Mouse (Mus musculus) C2C12 (cell line): Measurements from ENCODE around the gene Ccni. TPM values are rescaled to one million over a fixed set of nuclear protein-coding genes. Genes with fewer than 3 reads are reported as not detected.

Experiments
- H3K27me3 ChIP-seq: one replicate; pipeline ENCODE4 v1.6.1; 2011; ENCODE audit not compliant: control insufficient read depth, insufficient read depth, insufficient read length
- H3K36me3 ChIP-seq: one replicate; pipeline ENCODE4 v1.6.1; 2011; ENCODE audit not compliant: control insufficient read depth, insufficient read depth
- H3K4me3 ChIP-seq: one replicate; pipeline ENCODE4 v1.5.1; 2011; ENCODE audit warnings: mild to moderate bottlenecking, control low read depth; ENCODE audit not compliant: poor library complexity, insufficient read depth, severe bottlenecking
- H3K79me2 ChIP-seq: one replicate; pipeline ENCODE4 v1.6.1; 2011; ENCODE audit not compliant: control insufficient read depth, insufficient read depth
- H3K79me3 ChIP-seq: one replicate; pipeline ENCODE4 v1.6.1; 2011; ENCODE audit warnings: low read depth, control low read depth
- H3ac ChIP-seq: one replicate; pipeline ENCODE3; 2011; ENCODE audit warnings: low read depth; ENCODE audit not compliant: control insufficient read depth, insufficient read length
- CEBPB ChIP-seq: IDR thresholded peaks from one replicate; pipeline ENCODE4 v1.6.1; 2011; ENCODE audit warnings: low read depth, mild to moderate bottlenecking, control low read depth, moderate library complexity
- CTCF ChIP-seq: IDR thresholded peaks from one replicate; pipeline ENCODE4 v1.5.1; 2011; ENCODE audit not compliant: control insufficient read depth, insufficient read depth, insufficient read length
- FOSL1 ChIP-seq: IDR thresholded peaks from one replicate; pipeline ENCODE4 v1.8.0; 2011; ENCODE audit warnings: mild to moderate bottlenecking, low read length; ENCODE audit not compliant: poor library complexity, insufficient read depth, severe bottlenecking
- MAX ChIP-seq: IDR thresholded peaks from one replicate; pipeline ENCODE4 v1.6.1; 2011; ENCODE audit warnings: mild to moderate bottlenecking, control low read depth
- MYOD1 ChIP-seq: IDR thresholded peaks from one replicate; pipeline ENCODE4 v1.6.1; 2011; ENCODE audit warnings: low read depth; ENCODE audit not compliant: control insufficient read depth, insufficient read length
- MYOG ChIP-seq: IDR thresholded peaks from one replicate; pipeline ENCODE4 v1.6.1; 2011; ENCODE audit not compliant: control insufficient read depth, insufficient read length; ENCODE audit errors: extremely low read depth
- USF1 ChIP-seq: IDR thresholded peaks from one replicate; pipeline ENCODE4 v1.6.1; 2011; ENCODE audit warnings: low read depth, mild to moderate bottlenecking, control low read depth, moderate library complexity
- polyA plus RNA-seq: library from polyadenylated mRNA; unstranded; fragments of >200 nt; fragmentation: generic; extraction: Trizol; gene quantifications from one replicate; pipeline ENCODE4 v1.2.1, GENCODE M21; 2012; ENCODE audit warnings: missing spikeins

The Ccni gene
- polyA plus RNA-seq, 1 experiment: 82.3 TPM

GRCm38 (mm10) chr5:93231721-93232120 lies 25.4 kb upstream of the Ccni start:
- Histone ChIP-seq H3K36me3 (no peaks in the 10 kb centered on the region), H3ac (no peak overlapping the region), H3K79me3 (no peaks in the 10 kb centered on the region), H3K79me2 (no peaks in the 10 kb centered on the region), H3K4me3 (no peak overlapping the region), H3K27me3 (no peaks in the 10 kb centered on the region)
- no peak for TF ChIP-seq MYOG
- no peak for TF ChIP-seq MYOD1
- no peak for TF ChIP-seq CEBPB
- no peak for TF ChIP-seq FOSL1
- no peak for TF ChIP-seq CTCF
- no peak for TF ChIP-seq MAX
- TF ChIP-seq USF1: no peak

GRCm38 (mm10) chr5:93229527-93229926 lies 23.2 kb upstream of the Ccni start:
- H3K4me3 ChIP-seq: no peak overlapping the region

GRCm38 (mm10) chr5:93227157-93227556 lies 20.9 kb upstream of the Ccni start:
- no peaks in the 10 kb centered on the region for H3K36me3 ChIP-seq
- H3ac ChIP-seq: no peak overlapping the region
- TF ChIP-seq FOSL1: no peak
- no peaks in the 10 kb centered on the region for H3K79me3 ChIP-seq
- H3K27me3 ChIP-seq: peaks cover 5% of the 10 kb centered on the region
- H3K79me2 ChIP-seq: no peaks in the 10 kb centered on the region
- no peak overlapping the region for H3K4me3 ChIP-seq

More at GRCm38 (mm10) chr5:93229527-93229926, 23.2 kb upstream of the Ccni start:
- no peaks in the 10 kb centered on the region for H3K27me3 ChIP-seq
- H3K36me3 ChIP-seq: no peaks in the 10 kb centered on the region
- no peaks in the 10 kb centered on the region for H3K79me2 ChIP-seq
- no peak overlapping the region for H3ac ChIP-seq
- H3K79me3 ChIP-seq: no peaks in the 10 kb centered on the region
- TF ChIP-seq MYOG: no peak
- TF ChIP-seq USF1: no peak
- TF ChIP-seq CEBPB: no peak
- TF ChIP-seq MYOD1: no peak
- TF ChIP-seq FOSL1: no peak
- TF ChIP-seq CTCF: no peak
- TF ChIP-seq MAX: no peak

- TF ChIP-seq MYOD1 (no peak), MYOG (no peak), FOSL1 (no peak), CEBPB (no peak), CTCF (no peak), USF1 (no peak), MAX (no peak)
- Histone ChIP-seq H3K27me3 (peaks cover 5% of the 10 kb centered on the region), H3K36me3 (no peaks in the 10 kb centered on the region), H3K4me3 (no peak overlapping the region), H3ac (no peak overlapping the region), H3K79me2 (no peaks in the 10 kb centered on the region), H3K79me3 (no peaks in the 10 kb centered on the region)
Measured at GRCm38 (mm10) chr5:93224549-93224948, 18.3 kb upstream of the Ccni start.

- TF ChIP-seq FOSL1 (no peak), MYOD1 (no peak), CEBPB (no peak), USF1 (no peak), CTCF (no peak), MAX (no peak), MYOG (no peak)
- Histone ChIP-seq H3K79me2 (no peaks in the 10 kb centered on the region), H3K27me3 (peaks cover 5% of the 10 kb centered on the region), H3K36me3 (no peaks in the 10 kb centered on the region), H3ac (no peak overlapping the region), H3K79me3 (no peaks in the 10 kb centered on the region), H3K4me3 (no peak overlapping the region)
Measured at GRCm38 (mm10) chr5:93221661-93222060, 15.4 kb upstream of the Ccni start.

- Histone ChIP-seq H3K79me2 (no peaks in the 10 kb centered on the region), H3K79me3 (no peaks in the 10 kb centered on the region), H3ac (no peak overlapping the region), H3K4me3 (no peak overlapping the region), H3K27me3 (peaks cover 5% of the 10 kb centered on the region), H3K36me3 (no peaks in the 10 kb centered on the region)
- TF ChIP-seq MAX: no peak
- no peak for TF ChIP-seq USF1
- TF ChIP-seq CEBPB: no peak
- no peak for TF ChIP-seq MYOG
- TF ChIP-seq FOSL1: no peak
- TF ChIP-seq MYOD1: no peak
- no peak for TF ChIP-seq CTCF
Measured at GRCm38 (mm10) chr5:93218375-93218774, 12.1 kb upstream of the Ccni start.
